Mouse (Mus musculus) retina, postnatal 1 day (tissue): Measurements from ENCODE around the gene Asb15.

ENCODE experiments used
- DNase-seq: peaks from one replicate; pipeline ENCODE4 v3.0.0-alpha.2; 2012

Gene Asb15

DNA sequence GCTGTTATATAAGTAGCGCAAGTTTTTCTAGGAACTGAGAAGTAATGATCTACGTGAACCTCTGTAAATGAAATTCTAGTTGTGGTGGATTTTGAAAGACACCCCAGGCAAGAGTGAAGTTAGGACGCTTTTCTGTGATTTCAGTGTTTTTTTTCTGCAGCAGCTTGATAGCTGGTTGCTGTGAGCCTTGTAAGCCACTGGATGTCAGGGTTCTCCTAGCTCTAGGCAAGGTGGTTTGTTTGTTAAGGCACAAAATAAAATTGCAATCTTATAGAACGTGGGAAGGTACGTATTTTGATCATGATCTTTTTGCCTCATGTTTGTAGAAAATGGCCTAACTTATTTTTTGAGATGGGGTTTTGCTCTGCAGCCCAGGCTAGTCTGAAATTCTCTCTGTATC, 41.0 kb downstream of the Asb15 start:
- DNase-seq: no peak

GRCm38 (mm10) chr6:24569711-24570110, 41.8 kb downstream of the Asb15 start:
- no peak for DNase-seq

DNA sequence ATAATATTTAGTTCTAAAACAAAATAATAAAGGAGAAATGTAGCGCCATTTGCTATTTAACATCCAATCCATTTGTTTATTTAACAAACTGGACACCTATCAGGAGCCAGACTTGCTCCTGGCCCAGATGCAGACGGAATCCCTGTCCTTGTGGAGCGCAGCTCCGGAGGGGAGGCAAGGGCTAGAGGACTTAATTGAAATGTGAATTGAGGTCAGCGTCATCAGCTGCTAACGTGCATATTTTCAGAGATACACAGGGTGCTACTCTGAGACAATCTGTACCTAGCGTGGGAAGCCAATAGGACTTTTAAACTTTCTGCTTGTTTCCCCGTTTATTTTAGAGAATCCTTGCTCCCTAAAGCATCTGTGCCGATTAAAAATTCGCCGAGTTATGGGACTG, 42.3 kb downstream of the Asb15 start:
- no peak for DNase-seq

- no peak for DNase-seq
Observed at GRCm38 (mm10) chr6:24571126-24571525, 43.2 kb downstream of the Asb15 start.

DNA sequence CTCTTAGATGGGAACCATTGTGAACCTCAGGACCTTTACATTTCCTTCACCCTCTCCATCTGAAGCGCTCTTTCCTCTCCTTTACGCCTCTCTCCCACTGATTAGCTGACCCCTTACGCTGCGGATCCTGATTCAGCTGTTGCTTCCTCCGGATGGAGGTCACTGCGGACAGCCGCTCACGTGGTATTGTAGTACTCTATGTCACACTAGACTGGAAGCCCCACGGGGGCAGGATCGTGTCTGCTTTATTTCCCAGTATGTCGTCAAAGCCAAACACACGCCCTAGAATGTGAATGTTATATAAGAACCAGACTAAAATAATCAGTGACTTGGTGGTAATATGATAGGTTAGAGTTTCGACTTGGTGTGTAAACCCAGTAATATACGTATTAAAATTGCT, 44.5 kb downstream of the Asb15 start:
- no peak for DNase-seq

DNA sequence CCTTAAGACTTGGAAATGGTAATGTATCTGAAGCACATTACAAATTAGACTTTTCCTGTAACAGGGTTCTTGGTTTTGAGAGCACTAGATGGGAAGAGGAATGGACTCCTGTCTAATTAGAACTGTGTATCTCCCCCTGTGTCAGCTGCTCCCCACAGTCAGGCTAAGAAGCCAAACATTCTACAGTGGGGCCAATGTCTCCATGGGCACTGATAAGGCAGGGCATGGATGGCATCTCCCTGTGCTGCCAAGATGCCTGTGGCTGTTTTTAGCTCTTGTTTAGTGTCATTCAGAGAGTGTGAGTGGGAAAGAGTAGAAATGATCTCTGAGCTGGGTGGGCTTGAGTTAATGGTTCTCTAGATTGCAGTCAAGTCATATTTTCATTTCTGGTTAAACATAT, 45.4 kb downstream of the Asb15 start:
- no peak for DNase-seq

GRCm38 (mm10) chr6:24583456-24583855, 55.5 kb downstream of the Asb15 start:
- no peak for DNase-seq

DNA sequence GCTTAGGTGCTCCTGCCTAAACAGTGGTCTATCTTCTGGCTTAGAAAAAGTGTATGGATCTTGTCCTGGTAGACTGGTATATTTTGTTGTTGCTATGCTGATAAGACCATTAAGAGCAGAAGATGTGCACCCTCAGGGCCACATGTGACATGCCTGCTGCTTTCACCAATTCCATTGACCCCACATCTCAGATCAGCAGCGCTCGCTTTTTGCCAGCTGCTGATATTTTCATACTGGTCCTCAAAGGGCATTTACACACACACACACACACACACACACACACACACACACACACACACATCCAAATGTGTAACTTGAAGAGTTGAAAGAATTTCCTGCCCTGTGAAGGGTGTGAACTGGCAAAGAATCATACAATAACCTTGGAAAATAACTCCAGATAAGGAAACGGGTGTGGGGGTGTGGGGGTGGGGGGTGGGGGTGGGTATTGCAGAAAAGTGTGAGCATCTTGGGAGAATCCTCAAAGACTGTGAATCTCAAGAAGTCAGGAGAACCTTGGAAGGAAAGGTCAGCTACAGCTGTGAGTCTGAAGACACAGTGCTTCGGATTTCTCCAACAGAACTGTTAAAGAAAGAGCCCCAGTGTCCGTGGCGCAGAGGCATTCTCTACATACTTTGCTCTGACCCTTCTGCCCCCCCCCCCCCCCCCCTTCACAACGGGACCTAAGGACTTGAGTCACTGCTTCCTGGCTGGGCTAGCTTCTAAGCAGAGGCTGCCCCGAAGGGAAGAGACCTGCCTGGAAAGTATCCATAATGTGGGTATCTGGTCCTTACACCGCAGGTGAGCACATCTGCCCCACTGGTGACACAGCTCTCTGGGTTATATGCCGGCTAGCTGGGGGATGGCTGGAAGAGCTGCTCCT, 57.7 kb downstream of the Asb15 start:
- no peak for DNase-seq

DNA sequence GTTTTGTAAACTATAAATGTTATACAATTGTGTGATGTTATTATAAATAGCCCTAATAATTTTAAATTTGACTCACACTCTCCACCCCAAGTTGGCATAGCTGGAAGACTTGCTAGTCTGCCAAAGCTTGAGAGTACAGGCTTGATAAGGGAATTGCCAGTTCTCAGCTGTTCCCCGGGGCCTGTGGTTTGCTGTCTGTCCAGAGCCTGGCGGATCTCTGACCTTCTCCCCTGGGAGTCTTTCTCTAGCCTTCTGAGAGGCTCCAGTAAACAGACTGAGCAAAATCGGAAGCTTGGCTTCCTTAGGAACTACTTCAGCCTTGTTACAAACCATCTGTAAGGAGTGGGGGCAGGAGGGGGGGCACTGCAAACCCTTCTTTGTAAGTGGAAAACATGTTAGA, 58.9 kb downstream of the Asb15 start:
- no peak for DNase-seq

DNA sequence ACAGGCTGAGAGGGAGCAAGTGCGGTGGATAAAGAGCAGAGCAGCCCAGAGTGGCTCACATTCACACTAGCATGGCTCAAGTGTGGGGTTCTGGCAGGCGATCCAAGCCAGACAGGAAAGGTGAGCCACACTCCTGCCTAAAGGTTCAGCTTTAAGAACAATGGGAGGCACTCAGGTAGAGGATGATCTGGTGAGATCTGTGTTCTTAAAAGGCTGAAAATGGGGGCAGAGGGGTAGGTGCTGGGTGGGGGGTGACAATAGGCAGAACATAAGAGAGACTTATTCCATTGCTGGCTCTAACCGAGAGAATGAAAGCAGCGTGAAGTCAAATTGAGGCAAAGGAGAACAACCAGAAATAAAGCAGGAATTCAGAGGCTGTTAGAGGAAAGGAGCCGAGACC, 62.3 kb downstream of the Asb15 start:
- DNase-seq: no peak

DNA sequence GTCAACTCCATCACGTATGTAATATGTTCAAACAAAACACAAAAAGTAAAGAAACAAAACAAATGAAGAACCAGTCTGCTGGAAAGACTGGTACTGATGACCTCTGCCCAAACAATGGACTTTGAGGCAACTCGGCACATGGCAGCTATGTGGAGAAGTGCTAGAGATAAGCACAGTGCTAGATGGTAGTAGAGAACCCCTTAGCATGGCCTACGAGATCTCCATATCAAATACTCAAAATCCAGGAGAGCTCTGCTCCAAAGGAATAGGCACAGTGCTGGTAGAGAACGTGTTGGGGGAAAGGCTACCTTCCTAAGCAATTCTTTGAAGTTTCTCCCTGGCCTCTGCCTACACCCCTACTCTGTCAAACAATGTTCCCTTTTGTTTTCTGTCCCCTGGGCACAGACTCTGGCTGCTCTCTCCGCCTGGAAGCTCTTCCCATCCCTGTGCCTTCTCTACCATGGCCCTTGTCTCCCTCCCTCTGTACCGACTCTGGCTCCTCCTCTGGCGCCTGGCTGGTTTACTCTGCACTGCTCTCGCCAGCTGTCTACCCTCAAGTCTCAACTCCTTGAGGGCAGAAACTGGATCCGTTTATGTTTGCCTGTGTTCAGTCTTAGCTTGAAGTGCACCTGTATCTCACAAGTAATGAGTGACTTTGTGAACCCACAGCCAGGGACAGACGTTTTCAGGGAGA, 63.7 kb downstream of the Asb15 start:
- no peak for DNase-seq

- DNase-seq: no peak
Observed at GRCm38 (mm10) chr6:24597500-24597899, 69.6 kb downstream of the Asb15 start, which contains the start of gene Lmod2. Lmod2 (plus strand) TSS chr6:24597762.

DNA sequence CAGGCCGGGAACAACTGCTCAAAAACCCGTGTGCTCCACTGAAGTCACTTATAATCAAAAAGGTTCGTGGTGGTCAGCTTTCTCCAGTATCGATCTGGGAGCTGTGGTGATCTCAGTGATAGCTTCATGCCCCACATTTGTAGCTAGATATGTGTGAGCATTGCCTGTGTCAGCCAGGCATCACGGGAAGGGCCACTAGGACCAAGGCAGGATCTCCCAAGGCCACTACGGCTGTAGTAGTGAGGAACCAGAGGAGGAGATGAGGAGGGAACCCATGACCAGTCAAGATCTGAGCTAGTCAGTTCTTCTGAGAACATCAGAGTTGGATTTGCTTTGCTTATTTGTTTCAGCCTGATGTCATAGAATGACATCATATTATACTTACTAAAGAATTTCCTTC, 71.2 kb downstream of the Asb15 start:
- DNase-seq: no peak

DNA sequence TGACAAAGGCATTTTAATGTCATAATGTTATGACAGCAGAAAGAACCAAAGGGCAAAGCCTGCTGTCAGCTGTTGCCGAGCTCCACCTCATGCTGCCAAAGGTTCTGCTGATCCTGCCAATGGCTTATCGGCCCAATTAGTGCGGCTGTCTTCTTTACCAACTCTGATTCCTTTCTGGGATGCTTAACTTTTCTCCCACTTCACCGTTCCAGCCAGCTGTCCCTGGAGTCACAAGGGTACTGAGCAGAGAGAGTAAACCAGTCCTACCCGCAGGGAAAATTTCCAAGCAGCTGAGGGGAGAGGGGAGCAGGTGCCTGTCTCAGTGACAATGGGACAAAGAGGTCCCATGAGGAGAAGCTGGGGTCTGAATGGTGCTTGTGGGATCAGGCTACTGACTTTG, 71.7 kb downstream of the Asb15 start:
- DNase-seq: no peak

- no peak for DNase-seq
Observed at GRCm38 (mm10) chr6:24600134-24600533, 72.2 kb downstream of the Asb15 start.

GRCm38 (mm10) chr6:24600726-24601125, 72.8 kb downstream of the Asb15 start:
- DNase-seq: no peak

GRCm38 (mm10) chr6:24601668-24602067, 73.7 kb downstream of the Asb15 start:
- no peak for DNase-seq

DNA sequence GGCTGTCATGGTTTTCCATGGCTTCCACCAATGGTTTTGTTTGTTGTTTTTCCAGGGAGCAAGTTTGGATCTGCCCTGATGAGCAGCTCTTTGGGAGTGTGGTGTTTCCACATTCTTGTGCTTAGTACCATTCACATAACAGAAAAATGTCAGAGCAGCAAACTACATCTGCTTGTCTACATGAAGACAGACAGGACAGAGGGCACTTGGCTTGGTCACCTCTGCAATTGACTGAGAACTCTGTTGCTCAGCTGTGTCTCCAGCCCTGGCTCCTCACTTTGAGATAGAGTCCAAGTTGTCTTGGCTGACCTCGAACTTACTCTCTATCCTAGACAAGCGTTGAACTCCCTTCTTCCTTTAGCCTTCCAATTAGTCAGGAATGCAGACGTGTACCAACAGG, 74.4 kb downstream of the Asb15 start:
- DNase-seq: no peak

DNA sequence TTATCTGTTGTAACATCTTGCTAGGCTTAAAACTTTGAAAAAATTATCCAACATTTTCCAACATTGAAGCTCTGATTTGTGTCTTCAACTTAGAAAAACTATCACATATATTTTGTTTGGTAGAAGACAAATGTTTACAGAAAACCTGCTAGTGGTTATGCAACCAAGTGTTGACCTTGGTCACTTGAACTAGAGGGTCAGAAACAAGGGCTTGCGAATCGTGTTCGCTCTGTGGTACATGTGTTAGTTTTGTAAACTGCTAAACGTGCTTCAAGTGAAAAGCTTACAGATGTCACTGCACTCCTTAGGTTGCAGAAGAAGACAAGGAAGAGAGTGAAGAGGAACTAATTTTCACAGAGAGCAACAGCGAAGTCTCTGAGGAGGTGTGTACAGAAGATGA, 75.0 kb downstream of the Asb15 start:
- no peak for DNase-seq

DNA sequence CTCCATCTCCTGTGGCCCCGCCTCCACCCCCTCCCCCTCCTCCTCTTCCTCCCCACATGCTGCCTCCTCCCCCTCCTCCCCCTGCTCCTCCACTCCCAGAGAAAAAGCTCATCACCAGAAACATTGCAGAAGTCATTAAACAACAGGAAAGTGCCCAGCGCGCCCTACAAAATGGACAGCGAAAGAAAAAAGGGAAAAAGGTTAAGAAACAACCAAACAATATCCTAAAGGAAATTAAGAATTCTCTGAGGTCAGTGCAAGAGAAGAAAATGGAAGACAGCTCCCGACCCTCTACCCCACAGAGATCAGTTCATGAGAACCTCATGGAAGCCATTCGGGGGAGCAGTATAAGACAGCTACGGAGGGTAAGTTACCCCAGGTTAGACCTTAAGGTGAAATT, 76.3 kb downstream of the Asb15 start:
- DNase-seq: no peak

DNA sequence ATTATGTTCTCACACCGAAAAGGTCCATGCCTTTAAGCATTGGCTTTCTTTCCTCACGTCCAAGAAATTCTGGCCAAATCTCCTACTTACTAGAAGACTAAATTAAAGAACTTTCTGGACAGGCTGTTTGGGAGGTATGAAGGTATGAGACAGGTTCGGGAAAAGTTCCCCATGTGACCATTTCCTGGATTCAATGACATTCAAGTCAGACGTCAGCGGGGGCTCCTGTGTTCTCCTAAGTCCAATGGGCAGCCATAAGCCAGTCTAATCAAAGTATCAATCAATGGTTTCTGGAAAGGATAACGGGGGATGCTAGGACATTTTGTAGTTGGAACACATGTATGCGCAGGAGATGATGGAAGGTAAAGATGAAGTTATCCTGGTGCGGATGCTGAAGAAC, 77.7 kb downstream of the Asb15 start:
- no peak for DNase-seq

GRCm38 (mm10) chr6:24606512-24606911, 78.6 kb downstream of the Asb15 start:
- DNase-seq: no peak

DNA sequence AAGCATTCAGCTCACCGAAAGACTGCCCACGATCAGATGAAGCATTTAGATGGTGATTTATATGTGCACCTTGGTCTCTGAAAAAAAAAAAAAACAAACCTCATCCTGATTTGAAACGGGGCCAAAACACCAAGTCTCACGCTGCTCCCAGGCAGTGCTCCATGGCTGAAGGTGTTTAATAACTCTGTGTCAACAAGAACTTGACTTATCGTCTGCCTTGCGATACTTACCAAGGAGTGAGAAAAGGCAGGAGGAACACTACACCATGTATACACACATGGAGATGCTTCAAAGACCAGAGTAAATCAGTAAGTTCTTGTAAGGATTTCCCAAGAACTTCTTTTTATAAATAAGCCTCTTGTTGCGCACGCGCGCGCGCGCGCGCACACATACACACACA, 79.6 kb downstream of the Asb15 start:
- DNase-seq: no peak

- no peak for DNase-seq
Observed at GRCm38 (mm10) chr6:24608129-24608528, 80.2 kb downstream of the Asb15 start.

DNA sequence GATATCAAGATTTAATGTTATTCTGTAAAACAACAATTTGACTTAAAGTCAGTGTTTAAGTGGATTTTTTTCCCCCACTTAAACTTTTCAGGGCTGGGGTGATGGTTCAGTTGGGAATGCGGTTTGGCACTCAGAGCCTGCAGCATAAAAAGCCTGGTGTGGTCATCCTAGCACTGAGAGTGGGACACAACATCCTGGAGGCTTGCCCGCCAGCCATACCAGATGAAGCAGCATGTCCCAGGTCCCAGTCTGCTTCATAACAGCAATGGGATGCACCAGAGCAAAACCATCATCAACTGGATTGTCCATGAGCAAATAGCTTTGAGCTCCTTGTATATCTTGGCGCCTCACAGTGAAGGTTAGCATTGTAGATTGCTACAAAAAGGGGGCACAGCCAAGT, 80.7 kb downstream of the Asb15 start:
- DNase-seq: no peak
